Mouse (Mus musculus): ENCODE results near the gene Irgc1. TPM values are rescaled to one million over a fixed set of nuclear protein-coding genes. Genes with fewer than 3 reads are reported as not detected.

Irgc1 gene
- polyA plus RNA-seq, 1 experiment from 2014 or later: not detected

DNA sequence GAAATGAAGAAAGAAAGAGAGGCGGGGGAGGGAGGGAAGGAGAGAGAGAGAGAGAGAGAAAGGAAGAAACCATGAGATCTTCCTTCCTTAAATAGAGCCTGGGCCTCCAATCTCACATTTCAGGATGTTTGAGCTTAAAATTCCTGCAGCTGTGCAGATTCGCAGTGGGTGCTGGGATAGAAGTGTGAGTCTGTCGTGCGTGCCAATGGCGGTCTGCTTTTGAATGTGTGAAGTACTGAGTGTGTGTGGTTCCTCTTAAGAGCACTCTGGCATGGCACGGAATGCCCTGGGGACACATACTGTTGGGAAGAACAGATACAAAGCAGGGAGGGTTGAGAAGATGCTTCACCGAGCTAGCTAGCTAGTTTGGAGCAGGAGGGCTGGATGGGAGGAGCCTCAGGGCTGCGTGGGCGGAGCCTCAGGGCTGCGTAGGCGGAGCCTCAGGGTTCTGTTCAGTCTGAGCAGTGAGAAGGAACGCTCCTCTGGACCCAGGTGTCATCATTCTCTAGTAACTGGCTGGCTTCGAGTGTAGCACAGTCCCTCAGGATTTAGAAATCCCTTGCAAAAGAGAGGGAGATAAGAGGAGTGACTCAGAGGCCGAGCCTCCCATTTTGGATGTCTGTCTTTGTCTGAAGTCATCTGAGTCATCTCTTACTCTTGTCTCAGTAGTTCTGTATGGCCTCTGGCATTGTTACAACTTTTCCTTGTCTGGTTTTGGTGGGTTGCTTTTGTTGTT is 3.1 kb downstream of the Irgc1 start:
- WGBS: 48% methylated on average over 14 of the region's 14 CpGs
- ATAC-seq (ENCODE audit: insufficient read depth, low FRiP score, low read depth): no peak
- no peaks in the 10 kb centered on the region for H3K9me3 ChIP-seq

DNA sequence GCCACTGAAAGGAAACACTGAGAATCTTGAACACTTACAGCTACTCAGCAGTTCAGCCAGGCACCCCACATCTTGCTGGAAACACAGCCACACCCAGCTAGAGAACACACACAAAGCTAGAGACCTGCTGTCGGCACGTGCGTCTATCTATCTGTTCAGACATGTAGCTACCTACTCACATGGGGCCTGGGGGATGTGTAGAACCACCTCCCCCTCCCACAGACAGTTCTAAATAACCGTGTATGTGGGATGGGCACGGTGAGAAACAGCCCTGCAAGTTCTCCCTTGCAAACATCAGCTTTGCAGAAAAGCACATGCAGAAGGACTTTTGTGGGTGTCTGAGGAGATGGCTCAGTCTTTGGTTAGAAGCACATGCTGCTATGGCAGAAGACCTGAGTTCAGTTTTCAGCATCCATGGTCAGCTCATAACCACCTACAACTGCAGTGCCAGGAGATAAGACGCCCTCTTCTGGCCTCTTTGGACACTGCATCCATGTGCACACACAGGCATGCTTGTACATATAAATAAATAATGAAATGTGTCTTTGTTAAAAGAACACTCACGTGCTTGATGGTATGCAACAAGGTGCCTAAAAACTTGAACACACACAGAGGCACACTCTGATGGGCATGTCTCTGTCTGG is 5.3 kb downstream of the Irgc1 start:
- WGBS: 63% methylated on average over 7 of the region's 7 CpGs
- Histone ChIP-seq H3K36me3 (no peaks in the 10 kb centered on the region), H3K27me3 (replicated peaks) (no peaks in the 10 kb centered on the region), H3K27ac (peak overlapping the region; percentile 5; the same call in 1 of the 2 replicates), H3K4me2 (no peak overlapping the region), H3K9ac (no peak overlapping the region), H3K4me1 (0 out of 2 replicates have a peak, but pooled peaks cover 4% of the 10 kb centered on the region), H3K9me3 (no peaks in the 10 kb centered on the region), H3K4me3 (replicated peaks) (no peak overlapping the region)
- no peak for ATAC-seq (ENCODE audit: insufficient read depth, low FRiP score, low read depth)

More for the DNA sequence above, 3.1 kb downstream of the Irgc1 start:
- Histone ChIP-seq H3K4me3 (replicated peaks) (no peak overlapping the region), H3K27me3 (replicated peaks) (no peaks in the 10 kb centered on the region), H3K27ac (no peak overlapping the region), H3K9ac (no peak overlapping the region), H3K36me3 (no peaks in the 10 kb centered on the region), H3K4me1 (0 out of 2 replicates have a peak, but pooled peaks cover 4% of the 10 kb centered on the region), H3K4me2 (no peak overlapping the region)

DNA sequence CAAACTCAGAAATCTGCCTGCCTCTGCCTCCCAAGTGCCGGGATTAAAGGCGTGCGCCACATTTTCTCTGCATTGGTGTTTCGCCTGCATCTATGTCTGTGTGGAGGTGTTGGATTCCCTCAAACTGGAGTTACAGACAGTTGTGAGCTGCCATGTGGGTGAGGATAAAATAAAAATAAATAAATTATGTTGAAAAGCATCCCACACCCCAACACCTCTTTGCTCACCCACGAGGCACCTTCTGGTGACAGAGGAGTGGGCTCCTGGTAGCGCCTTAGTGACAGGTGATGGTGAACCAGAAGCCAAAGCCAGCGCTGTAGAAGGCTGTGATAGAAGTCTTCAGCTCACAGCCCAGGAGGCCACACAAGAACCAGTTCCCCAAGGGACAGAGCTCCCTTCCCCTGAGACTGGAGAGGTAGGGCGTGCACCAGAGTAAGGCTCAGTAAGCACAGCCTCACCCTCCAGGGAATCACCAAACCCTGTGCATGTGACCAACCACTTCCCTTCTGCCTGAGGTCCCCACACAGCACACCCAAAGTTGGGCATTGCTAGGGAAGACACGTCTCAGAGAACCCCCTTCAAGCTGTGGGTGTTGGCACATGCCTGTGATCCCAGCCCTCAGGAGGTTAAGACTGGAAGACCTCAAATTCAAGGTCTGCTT is 6.7 kb downstream of the Irgc1 start:
- 87% methylated on average over 9 of the region's 9 CpGs for WGBS
- Histone ChIP-seq H3K36me3 (no peaks in the 10 kb centered on the region), H3K4me1 (0 out of 2 replicates have a peak, but pooled peaks cover 4% of the 10 kb centered on the region), H3K9me3 (no peaks in the 10 kb centered on the region), H3K4me2 (no peak overlapping the region), H3K27ac (0 out of 2 replicates have a peak overlapping the region, but pooled peaks have one; percentile 31), H3K27me3 (replicated peaks) (no peaks in the 10 kb centered on the region), H3K4me3 (replicated peaks) (no peak overlapping the region), H3K9ac (no peak overlapping the region)
- ATAC-seq (ENCODE audit: insufficient read depth, low FRiP score, low read depth): 0 out of 2 replicates have a peak, but pooled peaks have one; percentile 6

DNA sequence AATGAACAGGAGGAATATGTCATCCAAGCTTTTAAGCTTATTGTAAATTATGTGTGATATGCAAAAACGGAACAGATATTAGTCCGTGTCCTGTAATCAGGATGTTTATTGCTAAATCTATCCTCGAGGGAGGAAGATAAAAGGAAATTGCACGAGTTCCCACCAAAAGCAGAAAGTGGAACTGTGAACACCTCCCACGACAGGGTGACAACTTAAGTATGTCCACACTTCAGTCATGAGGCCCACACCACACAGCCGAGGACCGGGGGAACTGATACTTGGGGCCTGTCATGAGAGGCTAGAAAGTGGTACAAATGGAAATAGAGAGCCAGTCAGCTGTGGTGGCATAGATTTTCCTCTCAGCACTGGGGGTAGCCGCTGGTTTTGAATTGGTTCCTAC is 9.8 kb downstream of the Irgc1 start:
- Histone ChIP-seq H3K4me1 (no peaks in the 10 kb centered on the region), H3K9ac (no peak overlapping the region), H3K9me3 (no peaks in the 10 kb centered on the region), H3K27ac (no peak overlapping the region), H3K36me3 (no peaks in the 10 kb centered on the region), H3K4me3 (replicated peaks) (no peak overlapping the region), H3K27me3 (replicated peaks) (no peaks in the 10 kb centered on the region), H3K4me2 (no peak overlapping the region)
- 55% methylated on average over 8 of the region's 8 CpGs for WGBS
- ATAC-seq (ENCODE audit: insufficient read depth, low FRiP score, low read depth): no peak

DNA sequence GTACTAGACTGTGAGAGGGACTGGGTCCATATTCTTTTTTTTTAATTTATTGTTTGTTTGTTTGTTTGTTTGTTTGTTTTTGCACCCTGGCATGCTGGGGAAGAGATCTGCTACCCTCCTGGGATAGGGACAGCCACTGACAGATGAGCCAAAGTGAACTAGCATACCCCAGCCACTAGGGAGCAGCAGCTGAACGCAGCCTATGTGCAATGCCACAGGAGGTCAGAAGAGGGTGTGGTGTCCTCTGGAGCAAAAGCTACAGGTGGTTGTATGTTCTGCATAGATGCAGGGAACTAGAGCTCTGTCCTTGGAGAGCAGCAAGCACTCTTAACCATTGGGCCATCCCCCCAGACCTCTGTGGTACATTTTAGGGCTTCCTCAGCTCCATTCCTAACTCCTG is 10.3 kb downstream of the Irgc1 start:
- no peak overlapping the region for H3K9ac ChIP-seq
- no peaks in the 10 kb centered on the region for H3K9me3 ChIP-seq
- no peak overlapping the region for H3K27ac ChIP-seq
- H3K4me1 ChIP-seq: no peaks in the 10 kb centered on the region
- no peaks in the 10 kb centered on the region for H3K27me3 ChIP-seq (replicated peaks)
- no peaks in the 10 kb centered on the region for H3K36me3 ChIP-seq
- WGBS: 27% methylated on average over 1 of the region's 1 CpGs
- no peak overlapping the region for H3K4me2 ChIP-seq
- no peak overlapping the region for H3K4me3 ChIP-seq (replicated peaks)
- no peak for ATAC-seq (ENCODE audit: insufficient read depth, low FRiP score, low read depth)

DNA sequence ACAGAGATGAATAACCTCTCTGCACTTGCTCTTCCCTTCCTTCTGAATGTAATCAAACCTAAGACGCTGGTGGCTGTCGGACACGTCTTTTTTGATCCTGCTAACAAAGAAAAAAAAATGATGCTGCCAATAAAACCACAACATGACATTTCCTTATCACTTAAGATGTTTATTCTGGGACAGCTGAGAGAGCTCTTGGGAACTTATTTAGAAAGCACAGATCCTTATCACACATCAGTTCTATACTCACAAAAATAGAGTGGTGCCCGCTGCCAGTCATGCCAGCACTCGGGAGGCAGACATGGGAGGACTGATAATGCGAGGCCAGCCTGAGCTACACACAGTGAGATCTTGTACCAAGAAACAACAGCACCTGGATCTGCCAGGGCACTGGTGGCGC is 12.2 kb downstream of the Irgc1 start:
- no peak for ATAC-seq (ENCODE audit: insufficient read depth, low FRiP score, low read depth)
- Histone ChIP-seq H3K27ac (no peak overlapping the region), H3K4me2 (no peak overlapping the region), H3K4me1 (no peaks in the 10 kb centered on the region), H3K4me3 (replicated peaks) (no peak overlapping the region), H3K9ac (no peak overlapping the region), H3K36me3 (no peaks in the 10 kb centered on the region), H3K27me3 (replicated peaks) (no peaks in the 10 kb centered on the region), H3K9me3 (no peaks in the 10 kb centered on the region)
- WGBS: 66% methylated on average over 7 of the region's 7 CpGs

DNA sequence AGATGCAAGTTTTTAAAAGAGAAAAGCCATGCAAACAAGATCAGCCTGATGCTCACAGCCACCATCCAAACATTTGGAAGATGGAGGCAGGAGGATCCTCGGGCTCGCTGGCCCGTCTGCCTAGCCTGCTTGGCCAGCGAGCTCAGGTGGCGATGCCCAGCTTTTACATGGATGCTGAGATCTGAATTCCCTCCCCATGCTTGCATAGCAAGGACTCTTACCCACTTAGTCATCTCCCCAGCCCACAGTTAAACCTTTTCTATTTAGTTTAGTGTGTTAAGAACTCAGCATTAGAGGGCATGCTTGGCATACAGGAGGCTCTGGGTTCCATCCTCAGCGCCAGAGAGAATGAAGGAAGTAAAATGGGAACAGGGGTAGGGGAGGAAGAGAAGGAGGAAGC is 12.9 kb downstream of the Irgc1 start:
- ATAC-seq (ENCODE audit: insufficient read depth, low FRiP score, low read depth): no peak
- H3K36me3 ChIP-seq: no peaks in the 10 kb centered on the region
- 85% methylated on average over 6 of the region's 6 CpGs for WGBS

DNA sequence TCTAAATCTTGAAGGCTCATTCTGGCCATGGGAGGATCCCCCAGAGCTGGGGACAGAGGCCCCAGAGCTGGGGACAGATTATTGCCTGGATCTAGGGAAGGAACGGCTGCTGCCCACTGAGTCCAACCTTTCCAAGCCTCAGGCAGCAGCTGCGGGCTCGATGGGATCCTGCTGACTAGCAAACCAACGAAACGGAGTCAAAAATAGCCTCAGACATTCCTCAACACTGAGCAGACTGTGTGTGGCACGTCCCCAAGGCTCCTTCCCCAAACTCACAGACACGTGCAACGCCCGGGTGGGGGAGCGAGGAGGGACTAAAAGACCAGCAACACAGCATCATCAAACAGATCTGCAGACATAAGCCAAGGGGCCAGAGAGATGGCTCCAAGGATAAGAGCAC is 14.1 kb downstream of the Irgc1 start:
- H3K9ac ChIP-seq: no peak overlapping the region
- 62% methylated on average over 10 of the region's 10 CpGs for WGBS
- H3K27ac ChIP-seq: no peak overlapping the region
- ATAC-seq (ENCODE audit: insufficient read depth, low FRiP score, low read depth): no peak
- H3K9me3 ChIP-seq: no peaks in the 10 kb centered on the region
- no peaks in the 10 kb centered on the region for H3K36me3 ChIP-seq
- no peak overlapping the region for H3K4me2 ChIP-seq
- no peaks in the 10 kb centered on the region for H3K4me1 ChIP-seq
- no peak overlapping the region for H3K4me3 ChIP-seq (replicated peaks)
- peaks cover 5% of the 10 kb centered on the region for H3K27me3 ChIP-seq (replicated peaks)

More for the DNA sequence above, 12.9 kb downstream of the Irgc1 start:
- Histone ChIP-seq H3K27ac (no peak overlapping the region), H3K4me2 (no peak overlapping the region), H3K27me3 (replicated peaks) (no peaks in the 10 kb centered on the region), H3K4me1 (no peaks in the 10 kb centered on the region), H3K9me3 (no peaks in the 10 kb centered on the region), H3K4me3 (replicated peaks) (no peak overlapping the region), H3K9ac (no peak overlapping the region)

DNA sequence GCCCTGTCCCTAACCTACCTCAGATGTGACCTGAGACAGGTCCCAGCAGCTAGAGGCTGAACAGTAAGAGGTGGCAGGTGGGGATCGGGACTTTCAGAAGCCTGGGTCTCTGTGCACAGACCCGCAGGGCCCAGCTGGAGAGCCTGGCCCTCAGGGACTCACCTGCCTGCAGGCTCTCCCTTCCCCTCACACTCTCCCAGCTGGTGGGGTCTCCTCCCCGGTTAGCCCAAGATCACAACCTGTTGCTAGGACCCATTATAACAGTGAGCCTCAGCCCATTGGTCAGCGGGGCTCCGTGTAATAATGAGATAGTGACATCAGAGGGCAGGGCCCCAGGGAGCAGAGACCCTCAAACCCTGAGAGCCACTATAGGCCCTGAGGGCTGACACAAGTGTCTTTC is 16.8 kb downstream of the Irgc1 start:
- H3K4me2 ChIP-seq: no peak overlapping the region
- ATAC-seq (ENCODE audit: insufficient read depth, low FRiP score, low read depth): no peak
- H3K9ac ChIP-seq: no peak overlapping the region
- 72% methylated on average over 5 of the region's 5 CpGs for WGBS
- no peaks in the 10 kb centered on the region for H3K36me3 ChIP-seq
- H3K4me1 ChIP-seq: no peaks in the 10 kb centered on the region
- H3K9me3 ChIP-seq: no peaks in the 10 kb centered on the region
- H3K4me3 ChIP-seq (replicated peaks): no peak overlapping the region
- no peak overlapping the region for H3K27ac ChIP-seq
- H3K27me3 ChIP-seq (replicated peaks): peaks cover 9% of the 10 kb centered on the region

DNA sequence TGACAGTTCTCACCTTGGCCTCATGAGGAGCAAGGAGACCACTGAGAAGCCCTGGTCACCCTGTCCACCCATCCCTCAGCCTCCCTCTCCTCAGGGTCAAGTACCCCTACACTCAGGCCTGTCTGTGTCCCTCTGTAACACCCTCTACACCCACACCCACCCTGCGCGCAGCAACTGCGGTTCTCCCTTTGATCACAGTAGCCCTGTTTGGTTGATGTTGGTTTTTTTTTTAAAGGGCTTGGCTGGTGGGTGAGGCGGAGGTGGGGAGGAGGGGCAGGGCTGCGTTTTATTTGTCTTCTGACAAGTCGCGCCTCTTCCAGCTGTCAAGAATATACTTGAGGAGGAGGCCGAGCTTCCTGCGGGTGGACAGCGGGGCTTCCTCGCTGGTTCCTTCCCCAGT is 20.4 kb downstream of the Irgc1 start:
- Histone ChIP-seq H3K27ac (no peak overlapping the region), H3K27me3 (replicated peaks) (peaks cover 9% of the 10 kb centered on the region), H3K9ac (no peak overlapping the region), H3K4me1 (no peaks in the 10 kb centered on the region), H3K9me3 (no peaks in the 10 kb centered on the region), H3K36me3 (no peaks in the 10 kb centered on the region), H3K4me3 (replicated peaks) (no peak overlapping the region), H3K4me2 (no peak overlapping the region)
- WGBS: 37% methylated on average over 11 of the region's 11 CpGs
- ATAC-seq (ENCODE audit: insufficient read depth, low FRiP score, low read depth): no peak

DNA sequence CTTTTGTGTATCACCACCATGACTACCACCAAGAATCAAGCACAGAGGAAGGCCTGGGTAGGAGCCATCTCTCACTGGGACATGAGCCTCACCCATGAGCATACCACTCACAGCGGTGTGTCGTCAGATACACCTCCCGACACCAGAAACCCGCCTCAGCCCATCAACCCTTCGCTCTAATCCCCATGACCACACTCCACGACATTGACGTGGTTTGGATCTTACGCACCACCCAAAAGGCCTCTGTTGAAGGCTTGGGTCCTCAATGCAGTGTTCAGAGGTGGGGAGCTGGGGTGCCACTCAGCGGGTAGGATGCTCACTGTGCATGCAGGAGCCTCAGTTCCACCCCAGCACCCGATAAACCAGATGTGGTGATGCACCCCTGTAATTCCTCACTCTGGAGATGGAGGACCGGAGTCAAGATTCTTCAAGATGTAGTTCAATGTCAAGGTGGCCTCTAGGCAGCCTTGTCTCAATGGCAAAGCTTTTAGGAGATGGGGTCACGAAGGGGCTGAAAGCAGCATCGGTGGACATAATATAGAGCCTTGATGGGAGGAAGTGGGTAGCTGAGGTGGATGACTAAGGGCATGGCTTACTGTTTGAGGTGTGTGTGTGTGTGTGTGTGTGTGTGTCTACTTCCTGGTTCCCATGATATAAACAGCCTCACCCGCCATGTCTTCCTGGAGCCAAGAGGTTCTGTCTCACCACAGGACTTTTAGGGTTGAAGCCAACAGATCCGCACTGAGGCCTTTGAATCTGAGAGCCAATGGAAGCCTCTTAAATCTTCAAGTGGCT is 21.3 kb downstream of the Irgc1 start:
- no peak for ATAC-seq (ENCODE audit: insufficient read depth, low FRiP score, low read depth)
- no peak overlapping the region for H3K4me3 ChIP-seq (replicated peaks)
- WGBS: 90% methylated on average over 15 of the region's 15 CpGs
- peaks cover 9% of the 10 kb centered on the region for H3K27me3 ChIP-seq (replicated peaks)
- no peaks in the 10 kb centered on the region for H3K9me3 ChIP-seq
- no peaks in the 10 kb centered on the region for H3K4me1 ChIP-seq
- no peaks in the 10 kb centered on the region for H3K36me3 ChIP-seq
- no peak overlapping the region for H3K9ac ChIP-seq
- no peak overlapping the region for H3K27ac ChIP-seq
- no peak overlapping the region for H3K4me2 ChIP-seq

Data from stomach, embryonic 15.5 days (tissue).